Mouse (Mus musculus) MEL (cell line): Measurements from ENCODE around the gene Ccl17. TPM values are rescaled to one million over a fixed set of nuclear protein-coding genes. Genes with fewer than 3 reads are reported as not detected.

Experiments used
- DNase-seq: peaks from one replicate; pipeline ENCODE4 v3.0.0; 2011; ENCODE audit warnings: low read depth, low spot score
- H3K27ac ChIP-seq: 2 replicates; pipeline ENCODE4 v1.5.1; 2012; ENCODE audit warnings: low read depth, mild to moderate bottlenecking, control low read depth, low read length, moderate library complexity; ENCODE audit not compliant: control insufficient read depth
- H3K27me3 ChIP-seq, 2 experiments: fragments of 150-350 bp in 1 of 2; sonication (generic) in 1 of 2; 2 replicates each; pipeline ENCODE4 v1.6.1; 2012; ENCODE audit warnings: low read length in 2 of 2, mild to moderate bottlenecking in 2 of 2, improper control_type of control experiment in 1 of 2, moderate library complexity in 1 of 2; ENCODE audit not compliant: insufficient read depth in 2 of 2, control insufficient read depth in 1 of 2
- H3K36me3 ChIP-seq, 2 experiments: 2 replicates each; pipeline ENCODE4 v1.6.1; 2012 to 2014; ENCODE audit warnings: low read length in 2 of 2, improper control_type of control experiment in 1 of 2, inconsistent platforms in 1 of 2, mild to moderate bottlenecking in 1 of 2; ENCODE audit not compliant: insufficient read depth in 2 of 2, control insufficient read depth in 1 of 2
- H3K4me1 ChIP-seq, 2 experiments: fragments of 150-350 bp in 1 of 2; sonication (generic) in 1 of 2; 2 replicates each; pipeline ENCODE4 v1.6.1; 2012; ENCODE audit warnings: low read length in 2 of 2, improper control_type of control experiment in 1 of 2, mild to moderate bottlenecking in 1 of 2; ENCODE audit not compliant: insufficient read depth in 2 of 2, control insufficient read depth in 1 of 2
- H3K4me3 ChIP-seq, 2 experiments: fragments of 150-350 bp in 1 of 2; sonication (generic) in 1 of 2; 2 replicates each; pipeline ENCODE4 v1.5.1; 2012; ENCODE audit warnings: low read depth in 2 of 2, low read length in 2 of 2, mild to moderate bottlenecking in 2 of 2, moderate library complexity in 2 of 2, control low read depth in 1 of 2, improper control_type of control experiment in 1 of 2; ENCODE audit not compliant: control insufficient read depth in 1 of 2, insufficient read depth in 1 of 2
- H3K79me2 ChIP-seq: 2 replicates; pipeline ENCODE4 v1.6.1; 2012; ENCODE audit warnings: mild to moderate bottlenecking, low read length, moderate library complexity; ENCODE audit not compliant: control insufficient read depth, poor library complexity, insufficient read depth
- H3K9ac ChIP-seq: 2 replicates; pipeline ENCODE4 v1.6.1; 2012; ENCODE audit warnings: low read depth, mild to moderate bottlenecking, control low read depth, low read length, moderate library complexity; ENCODE audit not compliant: control insufficient read depth, poor library complexity, severe bottlenecking
- H3K9me3 ChIP-seq: fragments of 150-350 bp; sonication (generic); replicated peaks from 2 replicates; pipeline ENCODE4 v1.6.1; 2012; ENCODE audit warnings: mild to moderate bottlenecking, low read length, improper control_type of control experiment, moderate library complexity; ENCODE audit not compliant: insufficient read depth
- BHLHE40 ChIP-seq: IDR thresholded peaks from 2 replicates; pipeline ENCODE4 v1.6.1; 2012; ENCODE audit warnings: low read depth, mild to moderate bottlenecking, inconsistent platforms, low read length, improper control_type of control experiment, borderline replicate concordance
- CTCF ChIP-seq, 3 experiments: IDR thresholded peaks in 2 of 3; conservative IDR thresholded peaks in 1 of 3; 2 replicates each; pipeline ENCODE4 v1.5.1; 2011 to 2012; ENCODE audit warnings: low read length in 3 of 3, low read depth in 2 of 3, mild to moderate bottlenecking in 2 of 3, improper control_type of control experiment in 1 of 3, inconsistent platforms in 1 of 3, mixed read lengths in 1 of 3, moderate library complexity in 1 of 3; ENCODE audit not compliant: control insufficient read depth in 1 of 3, insufficient read depth in 1 of 3, poor library complexity in 1 of 3, severe bottlenecking in 1 of 3
- E2F4 ChIP-seq: IDR thresholded peaks from 2 replicates; pipeline ENCODE4 v1.6.1; 2011; ENCODE audit warnings: low read depth, low read length, improper control_type of control experiment, borderline replicate concordance
- ELF1 ChIP-seq: IDR thresholded peaks from 2 replicates; pipeline ENCODE4 v1.6.1; 2014; ENCODE audit warnings: low read depth, mild to moderate bottlenecking, inconsistent platforms, low read length, improper control_type of control experiment, moderate library complexity
- EP300 ChIP-seq, 2 experiments: IDR thresholded peaks; 2 replicates each; pipeline ENCODE4 v1.6.1; 2011; ENCODE audit warnings: improper control_type of control experiment in 2 of 2, low read length in 2 of 2, low read depth in 1 of 2, mild to moderate bottlenecking in 1 of 2
- ETS1 ChIP-seq: IDR thresholded peaks from 2 replicates; pipeline ENCODE4 v1.6.1; 2012; ENCODE audit warnings: low read depth, mild to moderate bottlenecking, inconsistent platforms, low read length, improper control_type of control experiment, moderate library complexity
- GABPA ChIP-seq: IDR thresholded peaks from 2 replicates; pipeline ENCODE4 v1.6.1; 2012; ENCODE audit warnings: low read depth, mild to moderate bottlenecking, inconsistent platforms, low read length, improper control_type of control experiment, moderate library complexity
- GATA1 ChIP-seq: IDR thresholded peaks from 2 replicates; pipeline ENCODE4 v1.6.1; 2011; ENCODE audit warnings: low read depth, low read length, improper control_type of control experiment
- HCFC1 ChIP-seq: IDR thresholded peaks from 2 replicates; pipeline ENCODE4 v1.6.1; 2012; ENCODE audit warnings: low read depth, mild to moderate bottlenecking, inconsistent platforms, low read length, improper control_type of control experiment, moderate library complexity
- JUND ChIP-seq: IDR thresholded peaks from 2 replicates; pipeline ENCODE4 v1.6.1; 2011; ENCODE audit warnings: low read depth, mild to moderate bottlenecking, improper control_type of control experiment, low read length
- KAT2A ChIP-seq: conservative IDR thresholded peaks from 2 replicates; pipeline ENCODE4 v1.6.1; 2012; ENCODE audit warnings: low read depth, low read length, improper control_type of control experiment, inconsistent platforms
- MAFK ChIP-seq: IDR thresholded peaks from 2 replicates; pipeline ENCODE4 v1.6.1; 2011; ENCODE audit warnings: low read depth, mild to moderate bottlenecking, low read length, improper control_type of control experiment, borderline replicate concordance
- MAX ChIP-seq: IDR thresholded peaks from 2 replicates; pipeline ENCODE4 v1.6.1; 2011; ENCODE audit warnings: low read length, improper control_type of control experiment
- MAZ ChIP-seq: IDR thresholded peaks from 2 replicates; pipeline ENCODE4 v1.6.1; 2012; ENCODE audit warnings: low read depth, mild to moderate bottlenecking, inconsistent platforms, low read length, improper control_type of control experiment
- MEF2A ChIP-seq: IDR thresholded peaks from 2 replicates; pipeline ENCODE4 v1.6.1; 2014; ENCODE audit warnings: low read depth, mild to moderate bottlenecking, inconsistent platforms, low read length, improper control_type of control experiment; ENCODE audit not compliant: poor library complexity, insufficient replicate concordance, severe bottlenecking; ENCODE audit errors: extremely low read depth
- MXI1 ChIP-seq: IDR thresholded peaks from 2 replicates; pipeline ENCODE4 v1.6.1; 2011; ENCODE audit warnings: mild to moderate bottlenecking, low read depth, low read length, improper control_type of control experiment
- NRF1 ChIP-seq: IDR thresholded peaks from 2 replicates; pipeline ENCODE4 v1.6.1; 2014; ENCODE audit warnings: low read depth, mild to moderate bottlenecking, inconsistent platforms, low read length, improper control_type of control experiment, moderate library complexity; ENCODE audit not compliant: poor library complexity, insufficient read depth, severe bottlenecking
- POLR2A ChIP-seq, 2 experiments: IDR thresholded peaks; 2 replicates each; pipeline ENCODE4 v1.6.1; 2011 to 2012; ENCODE audit warnings: low read length in 2 of 2, mild to moderate bottlenecking in 2 of 2, control low read depth in 1 of 2, improper control_type of control experiment in 1 of 2, low read depth in 1 of 2, moderate library complexity in 1 of 2; ENCODE audit not compliant: control insufficient read depth in 1 of 2, insufficient read depth in 1 of 2, poor library complexity in 1 of 2
- POLR2AphosphoS2 ChIP-seq: IDR thresholded peaks from 2 replicates; pipeline ENCODE4 v1.6.1; 2011; ENCODE audit warnings: low read length, improper control_type of control experiment
- POLR2AphosphoS5 ChIP-seq: IDR thresholded peaks from 2 replicates; pipeline ENCODE4 v1.6.1; 2012; ENCODE audit warnings: low read depth, borderline replicate concordance, mild to moderate bottlenecking, inconsistent platforms, low read length, moderate library complexity, mixed read lengths
- RCOR1 ChIP-seq: IDR thresholded peaks from 2 replicates; pipeline ENCODE4 v1.6.1; 2012; ENCODE audit warnings: low read depth, mild to moderate bottlenecking, inconsistent platforms, low read length, improper control_type of control experiment
- SIN3A ChIP-seq: IDR thresholded peaks from 2 replicates; pipeline ENCODE4 v1.6.1; 2012; ENCODE audit warnings: low read length, improper control_type of control experiment, inconsistent platforms
- TAL1 ChIP-seq: IDR thresholded peaks from 2 replicates; pipeline ENCODE4 v1.6.1; 2012; ENCODE audit warnings: mild to moderate bottlenecking, inconsistent platforms, low read length, moderate library complexity, mixed read lengths
- TCF12 ChIP-seq: IDR thresholded peaks from 2 replicates; pipeline ENCODE4 v1.6.1; 2014; ENCODE audit warnings: low read depth, mild to moderate bottlenecking, inconsistent platforms, low read length, improper control_type of control experiment, moderate library complexity
- UBTF ChIP-seq: IDR thresholded peaks from 2 replicates; pipeline ENCODE4 v1.6.1; 2012; ENCODE audit warnings: low read depth, mild to moderate bottlenecking, inconsistent platforms, low read length, improper control_type of control experiment, moderate library complexity, borderline replicate concordance; ENCODE audit not compliant: insufficient read depth
- USF2 ChIP-seq, 2 experiments: IDR thresholded peaks; 2 replicates each; pipeline ENCODE4 v1.6.1; 2011 to 2012; ENCODE audit warnings: improper control_type of control experiment in 2 of 2, low read length in 2 of 2, borderline replicate concordance in 1 of 2, inconsistent platforms in 1 of 2, low read depth in 1 of 2, mild to moderate bottlenecking in 1 of 2; ENCODE audit not compliant: insufficient read depth in 1 of 2
- ZKSCAN1 ChIP-seq: IDR thresholded peaks from 2 replicates; pipeline ENCODE4 v1.6.1; 2012; ENCODE audit warnings: low read depth, mild to moderate bottlenecking, inconsistent platforms, low read length, improper control_type of control experiment, moderate library complexity
- ZNF384 ChIP-seq: IDR thresholded peaks from 2 replicates; pipeline ENCODE4 v1.6.1; 2012; ENCODE audit warnings: low read depth, mild to moderate bottlenecking, inconsistent platforms, low read length, improper control_type of control experiment
- polyA plus RNA-seq, 2 experiments: library from polyadenylated mRNA; stranded (reverse) in 1 of 2; unstranded in 1 of 2; fragments of >175 nt in 1 of 2; fragments of >200 nt in 1 of 2; gene quantifications; 2 replicates each; pipeline versions ENCODE4 v1.2.1 to v1.2.4; 2012; ENCODE audit warnings: low replicate concordance in 2 of 2, low read depth in 1 of 2; ENCODE audit not compliant: insufficient read length in 2 of 2, insufficient read depth in 1 of 2, missing spikeins in 1 of 2
- total RNA-seq: library from RNA; depleted of rRNA; stranded (reverse); fragments of 300-350 nt; gene quantifications from 2 replicates; pipeline ENCODE4 v1.2.3, GENCODE M21; 2012

Ccl17 gene
- total and polyA plus RNA-seq, 3 experiments = 0.43 TPM; not detected in 2

- no peak overlapping the region for H3K4me3 ChIP-seq
- no peak for DNase-seq
- TF ChIP-seq MEF2A (no peak), UBTF (no peak), SIN3A (no peak), JUND (no peak), GATA1 (no peak), MXI1 (no peak), EP300 (IDR thresholded peaks at IDR 0.05; ENCODE audit: low read depth in 1 of 2, low read length in 2 of 2) (no peak), ZKSCAN1 (no peak), MAX (no peak), GABPA (no peak), ETS1 (no peak), ELF1 (no peak), TCF12 (no peak), TAL1 (no peak), MAZ (no peak), NRF1 (no peak), KAT2A (no peak), POLR2AphosphoS2 (no peak)
- H3K27me3 ChIP-seq = no peaks in the 10 kb centered on the region
- no peaks in the 10 kb centered on the region for H3K79me2 ChIP-seq
- H3K9me3 ChIP-seq = no peaks in the 10 kb centered on the region
- no peak overlapping the region for H3K27ac ChIP-seq
- no peak overlapping the region for H3K9ac ChIP-seq
- no peaks in the 10 kb centered on the region for H3K4me1 ChIP-seq
- peaks cover 0 to 6% of the 10 kb centered on the region in 2 experiments; a peak in 1 of 4 replicates for H3K36me3 ChIP-seq
Observed at GRCm38 (mm10) chr8:94819671-94820179, 9.5 kb downstream of the Ccl17 start.

DNA sequence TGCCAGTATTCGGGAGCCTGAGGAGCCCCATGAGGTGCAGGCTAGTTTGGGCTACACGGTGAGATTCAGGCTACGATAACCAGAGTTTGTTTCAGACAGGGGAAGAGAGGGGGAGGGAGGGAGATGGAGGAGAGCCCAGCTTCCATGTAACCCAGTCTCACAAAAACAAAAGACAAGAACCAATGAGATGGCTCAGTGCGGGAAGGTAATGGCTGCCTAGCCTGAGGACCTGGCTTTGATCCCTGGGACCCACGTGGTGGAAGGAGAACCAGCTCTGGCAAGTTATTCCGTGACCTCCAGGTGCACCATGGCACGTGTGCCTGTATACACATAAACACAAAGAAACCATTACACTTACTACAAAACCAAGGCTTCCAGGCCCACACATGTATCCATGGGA is 10.3 kb downstream of the Ccl17 start:
- TF ChIP-seq POLR2A (IDR thresholded peaks at IDR 0.05; ENCODE audit: control insufficient read depth in 1 of 2, insufficient read depth in 1 of 2, low read depth in 1 of 2, low read length in 2 of 2, poor library complexity in 1 of 2) = no peak
- TF ChIP-seq GATA1 = no peak
- no peak for TF ChIP-seq RCOR1
- no peak for TF ChIP-seq MAFK
- TF ChIP-seq TAL1 = no peak
- TF ChIP-seq UBTF = no peak
- TF ChIP-seq ZNF384 = no peak
- TF ChIP-seq MAZ = no peak
- no peak for TF ChIP-seq CTCF (IDR thresholded peaks at IDR 0.05 in 2 of 3, conservative IDR thresholded peaks at IDR 0.05 in 1 of 3; ENCODE audit: control insufficient read depth in 1 of 3, insufficient read depth in 1 of 3, low read depth in 2 of 3, low read length in 3 of 3, poor library complexity in 1 of 3, severe bottlenecking in 1 of 3)
- TF ChIP-seq USF2 (IDR thresholded peaks at IDR 0.05; ENCODE audit: borderline replicate concordance in 1 of 2, insufficient read depth in 1 of 2, low read depth in 1 of 2, low read length in 2 of 2) = no peak
- no peak for TF ChIP-seq JUND
- no peak for TF ChIP-seq ZKSCAN1
- TF ChIP-seq MEF2A = no peak
- TF ChIP-seq NRF1 = no peak
- TF ChIP-seq POLR2AphosphoS5 = no peak
- TF ChIP-seq HCFC1 = no peak
- TF ChIP-seq E2F4 = no peak
- TF ChIP-seq BHLHE40 = no peak
- TF ChIP-seq POLR2AphosphoS2 = no peak
- Histone ChIP-seq H3K4me3 (no peak overlapping the region), H3K79me2 (no peaks in the 10 kb centered on the region), H3K27ac (no peak overlapping the region), H3K9me3 (no peaks in the 10 kb centered on the region), H3K4me1 (no peaks in the 10 kb centered on the region), H3K27me3 (no peaks in the 10 kb centered on the region), H3K36me3 (peaks cover 0 to 11% of the 10 kb centered on the region in 2 experiments; a peak in 2 of 4 replicates), H3K9ac (no peak overlapping the region)
- DNase-seq = no peak
